Mouse (Mus musculus) stomach, embryonic 14.5 days (tissue): ENCODE data around the gene Galm. TPM values are rescaled to one million over a fixed set of nuclear protein-coding genes. Genes with fewer than 3 reads are reported as not detected.
"Not testable (repeated sequence)": the region's sequence is repeated elsewhere in the genome, so short reads cannot be mapped to it uniquely, and the experiment has no call there.

Experiments
- ATAC-seq: fragments of 200-750 bp; cut with Nextera tagmentation; 2 replicates; pipeline ENCODE4 v1.8.0; 2017; ENCODE audit warnings: low read depth, moderate TSS enrichment; ENCODE audit not compliant: insufficient number of reproducible peaks, insufficient read depth, low FRiP score
- H3K27ac ChIP-seq: fragments of 300-500 bp; sonication (generic); 2 replicates; pipeline ENCODE4 v1.5.1; 2014; ENCODE audit warnings: mild to moderate bottlenecking, low read length, moderate library complexity, mixed read lengths
- H3K27me3 ChIP-seq: fragments of 300-500 bp; sonication (generic); 2 replicates; pipeline ENCODE4 v1.6.1; 2014; ENCODE audit warnings: low read length, control low read depth, mixed read lengths; ENCODE audit not compliant: control insufficient read depth, insufficient read depth
- H3K36me3 ChIP-seq: fragments of 300-500 bp; sonication (generic); 2 replicates; pipeline ENCODE4 v1.6.1; 2014; ENCODE audit warnings: mild to moderate bottlenecking, control low read depth, low read length, moderate library complexity, mixed read lengths; ENCODE audit not compliant: control insufficient read depth, insufficient read depth
- H3K4me1 ChIP-seq: fragments of 300-500 bp; sonication (generic); 2 replicates; pipeline ENCODE4 v1.6.1; 2014; ENCODE audit warnings: low read length, control low read depth, mixed read lengths; ENCODE audit not compliant: control insufficient read depth, insufficient read depth
- H3K4me2 ChIP-seq: fragments of 300-500 bp; sonication (generic); replicated peaks from 2 replicates; pipeline ENCODE4 v1.6.1; 2014; ENCODE audit warnings: low read depth, low read length, control low read depth
- H3K4me3 ChIP-seq: fragments of 300-500 bp; sonication (generic); 2 replicates; pipeline ENCODE4 v1.5.1; 2014; ENCODE audit warnings: low read depth, low read length, control low read depth
- H3K9ac ChIP-seq: fragments of 300-500 bp; sonication (generic); replicated peaks from 2 replicates; pipeline ENCODE4 v1.6.1; 2014; ENCODE audit warnings: low read depth, mild to moderate bottlenecking, control low read depth, low read length, moderate library complexity, mixed read lengths
- H3K9me3 ChIP-seq: fragments of 300-500 bp; sonication (generic); 2 replicates; pipeline ENCODE4 v1.6.1; 2016; ENCODE audit warnings: low read depth, low read length, control low read depth; ENCODE audit not compliant: control insufficient read depth
- WGBS: fragments of 180-500 bp; shearing (Covaris S2); extraction: QIAGEN DNeasy Blood & Tissue Kit; methylation state at CpG from one replicate; pipeline ENCODE4 v1.1.7; 2014; 5-methylcytosine and 5-hydroxymethylcytosine counted together
- polyA plus RNA-seq: library from polyadenylated mRNA; unstranded; fragments of >200 nt; fragmentation: Nextera tagmentation; extraction: Ambion mirVana; gene quantifications from 2 replicates; pipeline ENCODE4 v1.2.1, GENCODE M21; 2014

Gene Galm
- polyA plus RNA-seq, 1 experiment from 2014 or later, result 19.3 TPM

DNA sequence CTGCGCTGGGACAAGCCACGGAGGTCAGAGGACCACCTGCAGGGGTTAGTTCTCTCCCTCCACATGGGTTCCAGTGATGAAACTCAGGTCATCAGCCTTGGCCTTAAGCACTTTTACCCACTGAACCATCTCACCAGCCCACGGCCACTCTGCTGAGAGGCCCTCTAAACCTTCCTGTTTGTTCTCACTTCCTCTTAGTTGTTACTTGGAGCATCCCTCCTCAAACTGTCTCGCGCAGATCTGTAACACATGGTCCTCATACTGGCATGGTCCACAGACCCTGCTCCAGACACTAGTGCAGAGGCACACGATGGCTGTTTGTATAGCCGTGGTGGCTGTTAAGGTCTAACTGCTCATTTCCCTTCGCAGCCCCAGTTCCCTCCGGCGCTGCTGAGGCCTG, 56.3 kb downstream of the Galm start:
- no peak overlapping the region for H3K4me2 ChIP-seq
- no peak for ATAC-seq
- no peaks in the 10 kb centered on the region for H3K27me3 ChIP-seq
- no peak overlapping the region for H3K27ac ChIP-seq
- H3K9me3 ChIP-seq, result no peaks in the 10 kb centered on the region
- no peak overlapping the region for H3K4me3 ChIP-seq
- no peak overlapping the region for H3K9ac ChIP-seq
- 84% methylated on average over 9 of the region's 10 CpGs for WGBS
- no peaks in the 10 kb centered on the region for H3K4me1 ChIP-seq
- no peaks in the 10 kb centered on the region for H3K36me3 ChIP-seq

DNA sequence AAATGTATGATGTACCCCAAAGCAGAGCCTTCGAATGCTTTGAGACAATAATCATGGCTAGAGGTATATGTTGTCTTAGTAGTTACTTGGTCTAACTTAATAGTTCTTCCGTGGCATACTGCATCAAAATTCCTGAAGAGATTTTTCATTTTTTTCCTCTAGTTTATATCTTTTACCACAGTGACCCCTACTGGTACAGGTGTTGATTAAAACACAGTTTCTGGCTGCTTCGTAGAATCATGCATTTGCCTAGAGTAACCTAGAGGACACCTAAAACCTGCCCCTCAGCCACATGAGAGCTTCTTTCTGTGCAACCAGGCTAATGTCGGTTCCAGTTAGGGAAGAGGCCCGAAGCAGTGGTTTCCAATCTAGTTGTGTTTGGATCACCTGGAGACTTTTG, 65.8 kb downstream of the Galm start:
- no peak overlapping the region for H3K4me3 ChIP-seq
- H3K9ac ChIP-seq, result no peak overlapping the region
- H3K9me3 ChIP-seq, result no peaks in the 10 kb centered on the region
- WGBS, result 64% methylated on average over 5 of the region's 5 CpGs
- H3K27ac ChIP-seq, result no peak overlapping the region
- peaks cover 13% of the 10 kb centered on the region for H3K36me3 ChIP-seq
- H3K27me3 ChIP-seq, result no peaks in the 10 kb centered on the region
- no peak for ATAC-seq
- H3K4me2 ChIP-seq, result no peak overlapping the region
- H3K4me1 ChIP-seq, result no peaks in the 10 kb centered on the region

DNA sequence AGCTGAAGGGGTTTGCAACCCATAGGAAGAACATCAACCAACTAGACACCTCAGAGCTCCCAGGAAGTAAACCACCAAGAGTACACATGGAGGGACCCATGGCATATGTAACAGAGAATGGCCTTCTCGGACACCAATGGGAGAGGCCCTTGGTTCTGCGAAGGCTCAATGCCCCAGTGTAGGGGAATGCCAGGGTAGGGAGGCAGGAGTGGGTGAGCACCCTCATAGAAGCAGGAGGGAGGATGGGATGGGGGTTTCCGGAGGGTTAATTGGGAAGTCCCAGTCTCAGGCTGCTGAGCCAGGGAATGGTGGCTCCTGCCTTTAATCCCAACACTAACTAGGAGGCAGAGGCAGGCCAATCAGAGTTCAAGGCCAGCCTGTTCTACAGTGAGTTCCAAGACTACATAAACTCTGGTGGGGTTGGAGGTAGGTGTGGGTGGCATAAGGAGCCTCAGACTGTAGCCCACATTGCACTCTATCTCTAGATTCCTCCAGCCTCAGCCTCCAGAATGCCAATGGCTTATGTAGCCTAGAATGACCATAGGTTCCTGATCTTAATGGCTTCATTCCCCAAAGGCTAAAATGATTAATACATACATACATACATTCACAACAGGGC, 72.0 kb downstream of the Galm start:
- Histone ChIP-seq H3K4me1 (no peaks in the 10 kb centered on the region), H3K9ac (no peak overlapping the region), H3K9me3 (no peaks in the 10 kb centered on the region), H3K27ac (no peak overlapping the region), H3K36me3 (peaks cover 57% of the 10 kb centered on the region), H3K4me2 (no peak overlapping the region), H3K4me3 (no peak overlapping the region), H3K27me3 (no peaks in the 10 kb centered on the region)
- 86% methylated on average over 3 of the region's 3 CpGs for WGBS
- 0 out of 2 replicates have a peak, but pooled peaks have one; percentile 10 for ATAC-seq

GRCm38 (mm10) chr17:80205657-80206056, 78.4 kb downstream of the Galm start:
- no peaks in the 10 kb centered on the region for H3K27me3 ChIP-seq
- no peak for ATAC-seq
- H3K4me3 ChIP-seq, result peak overlapping the region; percentile 98
- no peaks in the 10 kb centered on the region for H3K9me3 ChIP-seq
- no peaks in the 10 kb centered on the region for H3K4me1 ChIP-seq
- peak overlapping the region; percentile 66 for H3K4me2 ChIP-seq
- peaks cover 37% of the 10 kb centered on the region for H3K36me3 ChIP-seq
- no peak overlapping the region for H3K27ac ChIP-seq
- WGBS, result 13% methylated on average over 5 of the region's 5 CpGs
- peak overlapping the region; percentile 98 for H3K9ac ChIP-seq

- peak overlapping the region; percentile 98 for H3K4me3 ChIP-seq
- H3K36me3 ChIP-seq, result peaks cover 33% of the 10 kb centered on the region
- H3K4me2 ChIP-seq, result peak overlapping the region; percentile 66
- peak overlapping the region; percentile 98 for H3K9ac ChIP-seq
- H3K27ac ChIP-seq, result peak overlapping the region; percentile 99
- ATAC-seq, result peak; percentile 66
- no peaks in the 10 kb centered on the region for H3K9me3 ChIP-seq
- under 1% methylated on average over 36 of the region's 36 CpGs for WGBS
- no peaks in the 10 kb centered on the region for H3K27me3 ChIP-seq
- no peaks in the 10 kb centered on the region for H3K4me1 ChIP-seq
Measured at GRCm38 (mm10) chr17:80206301-80206670, 79.0 kb downstream of the Galm start.

- ATAC-seq, result peak; percentile 91
- WGBS, result under 1% methylated on average over 77 of the region's 95 CpGs
- Histone ChIP-seq H3K4me3 (peak within 1 kb of the TSS; percentile 98), H3K36me3 (peaks cover 27% of the 10 kb centered on the region), H3K9me3 (no peaks in the 10 kb centered on the region), H3K9ac (peak within 1 kb of the TSS; percentile 98), H3K27ac (peak within 1 kb of the TSS; percentile 99), H3K4me1 (no peaks in the 10 kb centered on the region), H3K4me2 (peak within 1 kb of the TSS; percentile 66), H3K27me3 (no peaks in the 10 kb centered on the region)
Measured at GRCm38 (mm10) chr17:80206671-80207581, 79.7 kb downstream of the Galm start, which contains the start of the genes Srsf7 and Ttc39d. TSS of gene Srsf7 (minus strand) at chr17:80207307. TSS of gene Ttc39d (plus strand) at chr17:80207460.

- not testable (repeated sequence) for H3K4me3 ChIP-seq, H3K4me2 ChIP-seq, H3K36me3 ChIP-seq, ATAC-seq, H3K9me3 ChIP-seq, H3K9ac ChIP-seq, H3K4me1 ChIP-seq, H3K27me3 ChIP-seq, H3K27ac ChIP-seq
- 93% methylated on average over 4 of the region's 4 CpGs for WGBS
Measured at GRCm38 (mm10) chr17:80213998-80214397, 86.7 kb downstream of the Galm start.

DNA sequence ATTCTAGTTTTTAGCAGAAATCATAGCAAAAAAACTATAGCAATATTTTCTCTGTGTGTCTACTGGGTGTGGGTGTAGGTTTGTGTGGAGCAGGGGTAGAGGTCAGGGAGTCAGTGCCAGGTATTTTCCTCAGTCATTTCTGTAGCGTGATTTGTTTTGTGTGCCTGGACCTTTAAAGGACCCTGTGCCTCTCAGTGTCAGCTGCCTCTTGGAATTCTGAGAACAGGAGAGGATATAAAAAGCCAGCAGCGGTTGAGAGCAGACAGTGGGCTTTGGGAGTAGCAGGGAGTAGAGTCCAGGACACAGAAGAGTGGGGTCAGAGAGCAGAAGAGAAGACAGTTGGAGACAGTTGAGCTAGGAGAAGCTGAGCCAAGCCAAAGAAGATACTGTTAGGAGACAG, 92.9 kb downstream of the Galm start:
- no peak for ATAC-seq
- no peaks in the 10 kb centered on the region for H3K4me1 ChIP-seq
- H3K4me2 ChIP-seq, result no peak overlapping the region
- H3K27ac ChIP-seq, result no peak overlapping the region
- WGBS, result 62% methylated on average over 2 of the region's 2 CpGs
- no peak overlapping the region for H3K9ac ChIP-seq
- H3K27me3 ChIP-seq, result no peaks in the 10 kb centered on the region
- no peak overlapping the region for H3K4me3 ChIP-seq
- no peaks in the 10 kb centered on the region for H3K9me3 ChIP-seq
- H3K36me3 ChIP-seq, result no peaks in the 10 kb centered on the region
